Mouse (Mus musculus): ENCODE data around the gene Npas2.

The Npas2 gene

GRCm38 (mm10) chr1:39217584-39217983 lies 24.1 kb downstream of the Npas2 start:
- no peak for DNase-seq (ENCODE audit: low read depth)

- DNase-seq (ENCODE audit: low read depth), result no peak
Observed at GRCm38 (mm10) chr1:39228401-39228800, 34.9 kb downstream of the Npas2 start.

GRCm38 (mm10) chr1:39230021-39230420 lies 36.5 kb downstream of the Npas2 start:
- DNase-seq (ENCODE audit: low read depth), result no peak

- no peak for DNase-seq (ENCODE audit: low read depth)
Observed at GRCm38 (mm10) chr1:39234815-39235449, 41.4 kb downstream of the Npas2 start.

GRCm38 (mm10) chr1:39237503-39238255 lies 44.1 kb downstream of the Npas2 start:
- no peak for DNase-seq (ENCODE audit: low read depth)

GRCm38 (mm10) chr1:39240860-39241584 lies 47.5 kb downstream of the Npas2 start:
- no peak for DNase-seq (ENCODE audit: low read depth)

- DNase-seq (ENCODE audit: low read depth), result no peak
Observed at GRCm38 (mm10) chr1:39244726-39245125, 51.2 kb downstream of the Npas2 start.

GRCm38 (mm10) chr1:39251679-39252078 lies 58.1 kb downstream of the Npas2 start:
- no peak for DNase-seq (ENCODE audit: low read depth)

GRCm38 (mm10) chr1:39253771-39254170 lies 60.2 kb downstream of the Npas2 start:
- DNase-seq (ENCODE audit: low read depth), result no peak

- no peak for DNase-seq (ENCODE audit: low read depth)
Observed at GRCm38 (mm10) chr1:39256051-39256450, 62.5 kb downstream of the Npas2 start.

GRCm38 (mm10) chr1:39256513-39257330 lies 63.2 kb downstream of the Npas2 start:
- DNase-seq (ENCODE audit: low read depth), result no peak

GRCm38 (mm10) chr1:39257331-39257594 lies 63.7 kb downstream of the Npas2 start:
- DNase-seq (ENCODE audit: low read depth), result no peak

GRCm38 (mm10) chr1:39259668-39260067 lies 66.1 kb downstream of the Npas2 start:
- no peak for DNase-seq (ENCODE audit: low read depth)

- DNase-seq (ENCODE audit: low read depth), result no peak
Observed at GRCm38 (mm10) chr1:39260183-39260978, 66.8 kb downstream of the Npas2 start.

GRCm38 (mm10) chr1:39266843-39267512 lies 73.4 kb downstream of the Npas2 start:
- no peak for DNase-seq (ENCODE audit: low read depth)

GRCm38 (mm10) chr1:39272976-39273375 lies 79.4 kb downstream of the Npas2 start:
- DNase-seq (ENCODE audit: low read depth), result no peak

GRCm38 (mm10) chr1:39280391-39280790 lies 86.9 kb downstream of the Npas2 start:
- DNase-seq (ENCODE audit: low read depth), result no peak

GRCm38 (mm10) chr1:39280989-39281875 lies 87.7 kb downstream of the Npas2 start:
- no peak for DNase-seq (ENCODE audit: low read depth)

- DNase-seq (ENCODE audit: low read depth), result no peak
Observed at GRCm38 (mm10) chr1:39281888-39282287, 88.4 kb downstream of the Npas2 start.

- DNase-seq (ENCODE audit: low read depth), result no peak
Observed at GRCm38 (mm10) chr1:39283323-39283722, 89.8 kb downstream of the Npas2 start.
